Mouse (Mus musculus) olfactory bulb, adult 2 months (tissue): ENCODE measurements at regions not wholly inside any gene's neighbourhood (a gene's known extent, or its start where the extent isn't known, plus 50 kb on each side); places are given as distances from the start of the nearest gene placed in this dataset.

Experiments used
- CTCF ChIP-seq: fragments of 200-500 bp; IDR thresholded peaks from 2 replicates; pipeline ENCODE4 v1.5.1; 2012; ENCODE audit warnings: low read depth, mild to moderate bottlenecking, low read length, moderate library complexity; ENCODE audit not compliant: insufficient read depth
- POLR2A ChIP-seq: fragments of 200-500 bp; IDR thresholded peaks from 2 replicates; pipeline ENCODE4 v1.6.1; 2012; ENCODE audit warnings: mild to moderate bottlenecking, low read depth, low read length, moderate library complexity; ENCODE audit not compliant: insufficient read depth

DNA sequence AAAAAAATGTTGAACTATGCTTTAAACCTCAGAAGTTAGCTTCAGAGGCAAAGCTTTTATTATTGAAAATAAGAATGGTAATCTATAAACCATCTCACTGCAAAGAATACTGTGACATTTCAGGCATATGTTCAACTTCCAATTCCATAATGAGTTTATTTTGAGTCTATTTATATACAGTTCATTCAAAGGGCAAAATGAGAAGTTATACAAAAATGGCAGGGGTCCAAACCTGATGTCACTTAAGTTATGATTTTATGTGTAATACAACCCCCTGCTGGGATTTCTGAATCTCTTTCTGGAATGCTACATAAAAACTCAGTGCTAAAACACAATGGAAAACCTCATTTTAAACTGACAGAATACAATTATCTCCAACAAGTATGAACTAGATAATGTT, 184.0 kb downstream of the 1700017N19Rik start:
- TF ChIP-seq POLR2A, result no peak
- no peak for TF ChIP-seq CTCF
